Mouse (Mus musculus): ENCODE data around the gene Abhd2.

- TF ChIP-seq CTCF (IDR thresholded peaks at IDR 0.05; ENCODE audit: borderline replicate concordance, control insufficient read depth, extremely low read depth, insufficient read depth, low read length, poor library complexity) (no peak), POLR2A (IDR thresholded peaks at IDR 0.05; ENCODE audit: control insufficient read depth, extremely low read depth, insufficient read depth, low read length, poor library complexity) (no peak)
These were observed 85.6 kb downstream of the Abhd2 start for GRCm38 (mm10) chr7:79358350-79359182.

Data from thymus, adult 2 months (tissue).